ENCODE assay signal across 8 mouse cellular contexts in genomic region chr4:59437990-59438854, GRCm38 (mm10). TPM values are rescaled to one million over a fixed set of nuclear protein-coding genes. Genes with fewer than 3 reads are reported as not detected.
DNase-seq lines count a peak whose midpoint lies in the region; TF ChIP-seq lines count a peak whose summit lies in the region.

Susd1 (minus strand) TSS chr4:59438633.

- peak within 1 kb of the TSS; percentile 48 to 53 for H3K4me3 ChIP-seq in MEL (ENCODE audit: control insufficient read depth in 1 of 2, insufficient read depth in 1 of 2, low read depth in 2 of 2, low read length in 2 of 2)
- peak within 1 kb of the TSS; percentile 58 for H3K4me3 ChIP-seq in cortical plate, adult 2 months (ENCODE audit: insufficient read depth, low read length)
- peak within 1 kb of the TSS; percentile 96 for H3K4me3 ChIP-seq in megakaryocyte, embryonic 14.5 days (replicated peaks)

- peaks cover 31 to 43% of the 10 kb centered on the region in 2 experiments for H3K4me1 ChIP-seq in MEL (ENCODE audit: control insufficient read depth in 1 of 2, insufficient read depth in 2 of 2, low read length in 2 of 2)
- no peaks in the 10 kb centered on the region for H3K4me1 ChIP-seq in cortical plate, adult 2 months (ENCODE audit: control insufficient read depth, insufficient read depth, low read length)
- peaks cover 92% of the 10 kb centered on the region for H3K4me1 ChIP-seq in megakaryocyte, embryonic 14.5 days

- TF ChIP-seq RAD21 in MEL (IDR thresholded peaks at IDR 0.05; ENCODE audit: low read depth, low read length), result no peak

- intact Hi-C loops in left cerebral cortex, postnatal 14 days (cut with DNase I), result no loop called here

- H3K79me2 ChIP-seq in MEL (ENCODE audit: control insufficient read depth, insufficient read depth, low read length, poor library complexity), result peaks cover 52% of the 10 kb centered on the region

- no peaks in the 10 kb centered on the region for H3K9me3 ChIP-seq in MEL (replicated peaks; ENCODE audit: insufficient read depth, low read length)
- H3K9me3 ChIP-seq in megakaryocyte, embryonic 14.5 days, result no peaks in the 10 kb centered on the region

- peak within 1 kb of the TSS; percentile 70 for H3K9ac ChIP-seq in MEL (ENCODE audit: control insufficient read depth, low read depth, low read length, poor library complexity, severe bottlenecking)

- H3K36me3 ChIP-seq in MEL (ENCODE audit: control insufficient read depth in 1 of 2, insufficient read depth in 2 of 2, low read length in 2 of 2), result peaks cover 2 to 49% of the 10 kb centered on the region in 2 experiments; a peak in 3 of 4 replicates
- H3K36me3 ChIP-seq in megakaryocyte, embryonic 14.5 days (replicated peaks; ENCODE audit: low read length), result peaks cover 29% of the 10 kb centered on the region

- peak in 1 of 2 experiments; percentile 20; a peak in 1 of 4 replicates for TF ChIP-seq EP300 in MEL (IDR thresholded peaks at IDR 0.05; ENCODE audit: low read depth in 1 of 2, low read length in 2 of 2)

- TF ChIP-seq CTCF in MEL (IDR thresholded peaks at IDR 0.05 in 2 of 3, conservative IDR thresholded peaks at IDR 0.05 in 1 of 3; ENCODE audit: control insufficient read depth in 1 of 3, insufficient read depth in 1 of 3, low read depth in 2 of 3, low read length in 3 of 3, poor library complexity in 1 of 3, severe bottlenecking in 1 of 3), result 0 out of 6 replicates have a peak, but pooled peaks of 1 of the 3 experiments have one; percentile 0
- no peak for TF ChIP-seq CTCF in cortical plate, adult 2 months (IDR thresholded peaks at IDR 0.05; ENCODE audit: extremely low read depth, insufficient read depth, low read length)

- no peaks in the 10 kb centered on the region for H3K27me3 ChIP-seq in MEL (ENCODE audit: control insufficient read depth in 1 of 2, insufficient read depth in 2 of 2, low read length in 2 of 2)
- H3K27me3 ChIP-seq in megakaryocyte, embryonic 14.5 days (replicated peaks), result no peaks in the 10 kb centered on the region

- TF ChIP-seq POLR2A in MEL (IDR thresholded peaks at IDR 0.05; ENCODE audit: control insufficient read depth in 1 of 2, insufficient read depth in 1 of 2, low read depth in 1 of 2, low read length in 2 of 2, poor library complexity in 1 of 2), result peak; percentile 83 to 93
- no peak for TF ChIP-seq POLR2A in cortical plate, adult 2 months (IDR thresholded peaks at IDR 0.05; ENCODE audit: extremely low read depth, insufficient read depth, low read length)

- peak; percentile 91 for DNase-seq in MEL (ENCODE audit: low read depth, low spot score)
- peak; percentile 41 for DNase-seq in gastrocnemius, postnatal 25 days
- peak; percentile 61 for DNase-seq in induced T-regulatory cell, adult 2 months (ENCODE audit: low read depth)
- DNase-seq in left cerebral cortex, postnatal 14 days (ENCODE audit: low spot score in 2 of 2), result peak; percentile 31 to 53
- peak; percentile 63 to 68 for DNase-seq in right cerebral cortex, postnatal 10 days (ENCODE audit: low spot score in 2 of 2)
- DNase-seq in urinary bladder, postnatal 14 days (ENCODE audit: low spot score), result peak; percentile 79

- H3K27ac ChIP-seq in MEL (ENCODE audit: control insufficient read depth, low read depth, low read length), result peak within 1 kb of the TSS; percentile 62
- no peak within 1 kb of the TSS for H3K27ac ChIP-seq in cortical plate, adult 2 months (ENCODE audit: insufficient read depth, low read length)

TF ChIP-seq in MEL, 35 proteins besides CTCF, POLR2A, EP300 and RAD21:
- TF ChIP-seq MAX (IDR thresholded peaks at IDR 0.05; ENCODE audit: low read length), result peak; percentile 60
- peak; percentile 81; the same call in 1 of the 2 replicates for TF ChIP-seq NELFE (IDR thresholded peaks at IDR 0.05; ENCODE audit: low read depth, low read length)
- TF ChIP-seq POLR2AphosphoS2 (IDR thresholded peaks at IDR 0.05; ENCODE audit: low read length), result 0 out of 2 replicates have a peak, but pooled peaks have one; percentile 87
- peak; percentile 74 for TF ChIP-seq TCF12 (IDR thresholded peaks at IDR 0.05; ENCODE audit: low read depth, low read length)
- peak; percentile 57; the same call in 1 of the 2 replicates for TF ChIP-seq TBP (IDR thresholded peaks at IDR 0.05; ENCODE audit: low read depth, low read length)
- peak; percentile 95; the same call in 1 of the 2 replicates for TF ChIP-seq UBTF (IDR thresholded peaks at IDR 0.05; ENCODE audit: borderline replicate concordance, insufficient read depth, low read depth, low read length)
- TF ChIP-seq E2F4 (IDR thresholded peaks at IDR 0.05; ENCODE audit: borderline replicate concordance, low read depth, low read length), result 0 out of 2 replicates have a peak, but pooled peaks have one; percentile 20
- TF ChIP-seq NRF1 (IDR thresholded peaks at IDR 0.05; ENCODE audit: insufficient read depth, low read depth, low read length, poor library complexity, severe bottlenecking), result peak; percentile 52; the same call in 1 of the 2 replicates
- peak; percentile 60; the same call in 1 of the 2 replicates for TF ChIP-seq GATA1 (IDR thresholded peaks at IDR 0.05; ENCODE audit: low read depth, low read length)
- no peak for TF ChIP-seq GABPA (IDR thresholded peaks at IDR 0.05; ENCODE audit: low read depth, low read length)
- no peak for TF ChIP-seq CHD2 (IDR thresholded peaks at IDR 0.05; ENCODE audit: low read length)
- TF ChIP-seq SMC3 (IDR thresholded peaks at IDR 0.05; ENCODE audit: low read depth, low read length), result no peak; the same call in 1 of the 2 replicates
- TF ChIP-seq BHLHE40 (IDR thresholded peaks at IDR 0.05; ENCODE audit: borderline replicate concordance, low read depth, low read length), result peak; percentile 6; the same call in 1 of the 2 replicates
- TF ChIP-seq TAL1 (IDR thresholded peaks at IDR 0.05; ENCODE audit: low read length), result peak; percentile 54
- TF ChIP-seq ZKSCAN1 (IDR thresholded peaks at IDR 0.05; ENCODE audit: low read depth, low read length), result no peak
- TF ChIP-seq MYC (IDR thresholded peaks at IDR 0.05; ENCODE audit: low read depth, low read length), result peak; percentile 82
- TF ChIP-seq ZC3H11A (IDR thresholded peaks at IDR 0.05; ENCODE audit: low read depth, low read length), result no peak
- TF ChIP-seq HCFC1 (IDR thresholded peaks at IDR 0.05; ENCODE audit: low read depth, low read length), result peak; percentile 75
- TF ChIP-seq USF1 (IDR thresholded peaks at IDR 0.05; ENCODE audit: low read depth, low read length), result peak; percentile 34; the same call in 1 of the 2 replicates
- TF ChIP-seq ZMIZ1 (IDR thresholded peaks at IDR 0.05; ENCODE audit: low read depth, low read length), result peak; percentile 92
- TF ChIP-seq ETS1 (IDR thresholded peaks at IDR 0.05; ENCODE audit: low read depth, low read length), result peak; percentile 23; the same call in 1 of the 2 replicates
- TF ChIP-seq MXI1 (IDR thresholded peaks at IDR 0.05; ENCODE audit: low read depth, low read length), result peak; percentile 49
- no peak for TF ChIP-seq CHD1 (IDR thresholded peaks at IDR 0.05; ENCODE audit: low read depth, low read length)
- no peak for TF ChIP-seq ELF1 (IDR thresholded peaks at IDR 0.05; ENCODE audit: low read depth, low read length)
- peak; percentile 81; the same call in 1 of the 2 replicates for TF ChIP-seq MAZ (IDR thresholded peaks at IDR 0.05; ENCODE audit: low read depth, low read length)

RNA-seq across cellular contexts. Expression of gene Susd1, which starts in this region (rescaled TPM):
- 44.4 and 49.0 TPM in 2 replicates for total RNA-seq in MEL (2012; rRNA removed)
- 100 to 1,000 TPM in 1 of 2 experiments, 10 to 100 TPM in 1; 67.6 to 180 TPM for polyA plus RNA-seq in MEL (2012; ENCODE audit: insufficient read depth in 1 of 2, insufficient read length in 2 of 2, low read depth in 1 of 2, low replicate concordance in 2 of 2, missing spikeins in 1 of 2)
- polyA plus RNA-seq in cortical plate, adult 2 months (2012; rRNA removed), result 11.8 and 12.8 TPM in 2 replicates
- total RNA-seq in gastrocnemius, postnatal 25 days (2021), result under 1 TPM; 0.51 to 1.00 TPM
- 1 to 10 TPM; 8.2 to 9.3 TPM for total RNA-seq in left cerebral cortex, postnatal 14 days (2021)
- 3.3 TPM in 1 of 2 replicates, not detected in the other for polyA plus RNA-seq in megakaryocyte, embryonic 14.5 days (2012; ENCODE audit: insufficient read depth, low replicate concordance)

Comparison
In these comparisons a context has a peak if more than half of its experiments do, and no peak if none do; other contexts are left out.
1. RNA of gene Susd1 (total RNA-seq): 44.4 to 49.0 TPM in MEL and 8.2 to 9.3 TPM in left cerebral cortex, postnatal 14 days; 0.51 to 1.00 TPM in gastrocnemius, postnatal 25 days; every median in the first group is over 4 times any median in the second.
2. Peak in DNase-seq in gastrocnemius, postnatal 25 days; RNA of the gene not detected or under 1 TPM.
3. DNase-seq: peak in every context shown above with its lines; median percentile 91 in MEL; 79 in urinary bladder, postnatal 14 days; 66 in right cerebral cortex, postnatal 10 days; 61 in induced T-regulatory cell, adult 2 months; 42 in left cerebral cortex, postnatal 14 days; 41 in gastrocnemius, postnatal 25 days.
4. Peak in every context shown above with its lines, with median percentiles within 50 percentile points of each other: H3K4me3 ChIP-seq.